Mouse (Mus musculus) embryonic facial prominence, embryonic 15.5 days (tissue): ENCODE results near the gene Tmem62. TPM values are rescaled to one million over a fixed set of nuclear protein-coding genes. Genes with fewer than 3 reads are reported as not detected.

Experiments used
- ATAC-seq: fragments of 200-750 bp; cut with Nextera tagmentation; 2 replicates; pipeline ENCODE4 v1.8.0; 2017; ENCODE audit warnings: low read depth, moderate TSS enrichment; ENCODE audit not compliant: insufficient number of reproducible peaks, low FRiP score, low TSS enrichment
- H3K27ac ChIP-seq: fragments of 300-500 bp; sonication (generic); replicated peaks from 2 replicates; pipeline ENCODE4 v1.5.1; 2015; ENCODE audit warnings: mild to moderate bottlenecking, inconsistent platforms
- H3K27me3 ChIP-seq: fragments of 300-500 bp; sonication (generic); 2 replicates; pipeline ENCODE4 v1.6.1; 2015; ENCODE audit warnings: inconsistent platforms
- H3K36me3 ChIP-seq: fragments of 300-500 bp; sonication (generic); 2 replicates; pipeline ENCODE4 v1.6.1; 2015; ENCODE audit warnings: mild to moderate bottlenecking, inconsistent platforms
- H3K4me1 ChIP-seq: fragments of 300-500 bp; sonication (generic); 2 replicates; pipeline ENCODE4 v1.6.1; 2015; ENCODE audit warnings: inconsistent platforms
- H3K4me2 ChIP-seq: fragments of 300-500 bp; sonication (generic); replicated peaks from 2 replicates; pipeline ENCODE4 v1.6.1; 2015; ENCODE audit warnings: mild to moderate bottlenecking, inconsistent platforms
- H3K4me3 ChIP-seq: fragments of 300-500 bp; sonication (generic); replicated peaks from 2 replicates; pipeline ENCODE4 v1.5.1; 2015; ENCODE audit warnings: mild to moderate bottlenecking, inconsistent platforms
- H3K9ac ChIP-seq: fragments of 300-500 bp; sonication (generic); 2 replicates; pipeline ENCODE4 v1.6.1; 2015; ENCODE audit warnings: inconsistent platforms
- H3K9me3 ChIP-seq: fragments of 300-500 bp; sonication (generic); replicated peaks from 2 replicates; pipeline ENCODE4 v1.6.1; 2016; ENCODE audit warnings: inconsistent platforms
- whole genome bisulfite sequencing: fragments of 180-500 bp; shearing (Covaris S2); methylation state at CpG from one replicate; pipeline ENCODE4 v1.1.7; 2015; 5-methylcytosine and 5-hydroxymethylcytosine counted together
- polyA plus RNA-seq: library from polyadenylated mRNA; unstranded; fragments of >200 nt; fragmentation: Nextera tagmentation; extraction: Ambion mirVana; gene quantifications from 2 replicates; pipeline ENCODE4 v1.2.1, GENCODE M21; 2015

Tmem62 gene
- polyA plus RNA-seq, 1 experiment from 2014 or later = 2.5 TPM

GRCm38 (mm10) chr2:120998863-120999262 is 22.0 kb downstream of the Tmem62 start:
- Histone ChIP-seq H3K4me2 (no peak overlapping the region), H3K4me3 (no peak overlapping the region), H3K36me3 (no peaks in the 10 kb centered on the region), H3K27me3 (no peaks in the 10 kb centered on the region), H3K9ac (no peak overlapping the region), H3K9me3 (no peaks in the 10 kb centered on the region), H3K4me1 (no peaks in the 10 kb centered on the region), H3K27ac (no peak overlapping the region)
- WGBS = 81% methylated on average over 8 of the region's 8 CpGs
- no peak for ATAC-seq

- WGBS = 66% methylated on average over 2 of the region's 2 CpGs
- H3K27ac ChIP-seq = no peak overlapping the region
- H3K4me3 ChIP-seq = no peak overlapping the region
- no peaks in the 10 kb centered on the region for H3K9me3 ChIP-seq
- H3K9ac ChIP-seq = no peak overlapping the region
- ATAC-seq = no peak
- 0 out of 2 replicates have a peak, but pooled peaks cover 4% of the 10 kb centered on the region for H3K4me1 ChIP-seq
- H3K4me2 ChIP-seq = no peak overlapping the region
- no peaks in the 10 kb centered on the region for H3K27me3 ChIP-seq
- H3K36me3 ChIP-seq = no peaks in the 10 kb centered on the region
Measured at GRCm38 (mm10) chr2:121003586-121003985, 26.8 kb downstream of the Tmem62 start.

GRCm38 (mm10) chr2:121004018-121004811 is 27.4 kb downstream of the Tmem62 start:
- Histone ChIP-seq H3K4me1 (peaks cover 9% of the 10 kb centered on the region), H3K4me3 (no peak overlapping the region), H3K4me2 (no peak overlapping the region), H3K9ac (no peak overlapping the region), H3K27ac (no peak overlapping the region), H3K36me3 (no peaks in the 10 kb centered on the region), H3K27me3 (no peaks in the 10 kb centered on the region), H3K9me3 (no peaks in the 10 kb centered on the region)
- 78% methylated on average over 7 of the region's 7 CpGs for WGBS
- no peak for ATAC-seq

GRCm38 (mm10) chr2:121006986-121007385 is 30.2 kb downstream of the Tmem62 start:
- Histone ChIP-seq H3K4me2 (no peak overlapping the region), H3K9ac (no peak overlapping the region), H3K36me3 (peaks cover 5% of the 10 kb centered on the region; the same call in 1 of the 2 replicates), H3K4me1 (peaks cover 11% of the 10 kb centered on the region), H3K27me3 (no peaks in the 10 kb centered on the region), H3K9me3 (no peaks in the 10 kb centered on the region), H3K4me3 (no peak overlapping the region), H3K27ac (no peak overlapping the region)
- ATAC-seq = no peak
- 78% methylated on average over 1 of the region's 1 CpGs for WGBS

- 0 out of 2 replicates have a peak within 1 kb of the TSS, but pooled peaks have one; percentile 7 for H3K27ac ChIP-seq
- WGBS = 2% methylated on average over 34 of the region's 34 CpGs
- H3K4me1 ChIP-seq = peaks cover 11% of the 10 kb centered on the region
- no peaks in the 10 kb centered on the region for H3K9me3 ChIP-seq
- H3K27me3 ChIP-seq = no peaks in the 10 kb centered on the region
- H3K4me3 ChIP-seq = peak within 1 kb of the TSS; percentile 84
- ATAC-seq = peak; percentile 96
- peaks cover 10% of the 10 kb centered on the region for H3K36me3 ChIP-seq
- H3K4me2 ChIP-seq = peak within 1 kb of the TSS; percentile 78
- H3K9ac ChIP-seq = peak within 1 kb of the TSS; percentile 63
Measured at GRCm38 (mm10) chr2:121007925-121008663, 31.3 kb downstream of the Tmem62 start, which contains the start of gene Ccndbp1. Gene Ccndbp1, plus strand, starts transcription at chr2:121008403.

GRCm38 (mm10) chr2:121008664-121009007 is 31.8 kb downstream of the Tmem62 start:
- Histone ChIP-seq H3K9ac (peak overlapping the region; percentile 63), H3K36me3 (peaks cover 12% of the 10 kb centered on the region), H3K9me3 (no peaks in the 10 kb centered on the region), H3K4me3 (peak overlapping the region; percentile 84), H3K4me2 (peak overlapping the region; percentile 78), H3K27me3 (no peaks in the 10 kb centered on the region), H3K4me1 (peaks cover 11% of the 10 kb centered on the region), H3K27ac (no peak overlapping the region)
- under 1% methylated on average over 12 of the region's 12 CpGs for WGBS
- ATAC-seq = 0 out of 2 replicates have a peak, but pooled peaks have one; percentile 22

GRCm38 (mm10) chr2:121009071-121009677 is 32.4 kb downstream of the Tmem62 start:
- H3K9me3 ChIP-seq = no peaks in the 10 kb centered on the region
- H3K27me3 ChIP-seq = no peaks in the 10 kb centered on the region
- peak overlapping the region; percentile 63 for H3K9ac ChIP-seq
- 22% methylated on average over 5 of the region's 5 CpGs for WGBS
- peak overlapping the region; percentile 78 for H3K4me2 ChIP-seq
- H3K4me1 ChIP-seq = peaks cover 11% of the 10 kb centered on the region
- H3K27ac ChIP-seq = no peak overlapping the region
- ATAC-seq = no peak
- peaks cover 16% of the 10 kb centered on the region for H3K36me3 ChIP-seq
- peak overlapping the region; percentile 84 for H3K4me3 ChIP-seq

- Histone ChIP-seq H3K27me3 (no peaks in the 10 kb centered on the region), H3K4me1 (peaks cover 11% of the 10 kb centered on the region), H3K4me3 (no peak overlapping the region), H3K9ac (no peak overlapping the region), H3K4me2 (no peak overlapping the region), H3K9me3 (no peaks in the 10 kb centered on the region), H3K27ac (no peak overlapping the region), H3K36me3 (peaks cover 35% of the 10 kb centered on the region)
- ATAC-seq = no peak
- 91% methylated on average over 9 of the region's 9 CpGs for WGBS
Measured at GRCm38 (mm10) chr2:121012676-121013075, 35.9 kb downstream of the Tmem62 start.

GRCm38 (mm10) chr2:121015507-121015906 is 38.7 kb downstream of the Tmem62 start:
- 85% methylated on average over 2 of the region's 2 CpGs for WGBS
- Histone ChIP-seq H3K4me3 (no peak overlapping the region), H3K27me3 (no peaks in the 10 kb centered on the region)

GRCm38 (mm10) chr2:121016226-121016625 is 39.4 kb downstream of the Tmem62 start:
- peaks cover 35% of the 10 kb centered on the region for H3K36me3 ChIP-seq
- 85% methylated on average over 9 of the region's 9 CpGs for WGBS
- no peaks in the 10 kb centered on the region for H3K27me3 ChIP-seq

More at GRCm38 (mm10) chr2:121015507-121015906, 38.7 kb downstream of the Tmem62 start:
- Histone ChIP-seq H3K4me2 (no peak overlapping the region), H3K4me1 (no peaks in the 10 kb centered on the region), H3K9ac (no peak overlapping the region), H3K36me3 (peaks cover 39% of the 10 kb centered on the region), H3K27ac (no peak overlapping the region), H3K9me3 (no peaks in the 10 kb centered on the region)
- no peak for ATAC-seq

GRCm38 (mm10) chr2:121017151-121017550 is 40.3 kb downstream of the Tmem62 start:
- H3K4me1 ChIP-seq = no peaks in the 10 kb centered on the region
- no peak overlapping the region for H3K9ac ChIP-seq
- no peak for ATAC-seq
- H3K27ac ChIP-seq = no peak overlapping the region
- H3K27me3 ChIP-seq = no peaks in the 10 kb centered on the region
- peaks cover 34% of the 10 kb centered on the region for H3K36me3 ChIP-seq
- H3K9me3 ChIP-seq = no peaks in the 10 kb centered on the region
- WGBS = 87% methylated on average over 1 of the region's 1 CpGs
- no peak overlapping the region for H3K4me2 ChIP-seq
- H3K4me3 ChIP-seq = no peak overlapping the region

More at GRCm38 (mm10) chr2:121016226-121016625, 39.4 kb downstream of the Tmem62 start:
- H3K4me3 ChIP-seq = no peak overlapping the region
- no peak overlapping the region for H3K4me2 ChIP-seq
- H3K27ac ChIP-seq = no peak overlapping the region
- no peak overlapping the region for H3K9ac ChIP-seq
- H3K4me1 ChIP-seq = no peaks in the 10 kb centered on the region
- no peaks in the 10 kb centered on the region for H3K9me3 ChIP-seq
- ATAC-seq = no peak
